Mouse (Mus musculus): ENCODE results near the gene Arhgef28.

Arhgef28 gene

GRCm38 (mm10) chr13:97918117-97918900 lies 287.9 kb downstream of the Arhgef28 start:
- DNase-seq (ENCODE audit: low spot score), result no peak

- no peak for DNase-seq (ENCODE audit: low spot score)
These were observed 295.2 kb downstream of the Arhgef28 start for GRCm38 (mm10) chr13:97911013-97911412.

GRCm38 (mm10) chr13:97902821-97903220 lies 303.4 kb downstream of the Arhgef28 start:
- DNase-seq (ENCODE audit: low spot score), result no peak

GRCm38 (mm10) chr13:97900380-97900758 lies 305.9 kb downstream of the Arhgef28 start:
- no peak for DNase-seq (ENCODE audit: low spot score)

- DNase-seq (ENCODE audit: low spot score), result no peak
These were observed 306.4 kb downstream of the Arhgef28 start for GRCm38 (mm10) chr13:97899604-97900379.

- DNase-seq (ENCODE audit: low spot score), result no peak
These were observed 307.6 kb downstream of the Arhgef28 start for GRCm38 (mm10) chr13:97898590-97898989.

- DNase-seq (ENCODE audit: low spot score), result no peak
These were observed 313.0 kb downstream of the Arhgef28 start for GRCm38 (mm10) chr13:97893031-97893825.

GRCm38 (mm10) chr13:97892089-97892884 lies 314.0 kb downstream of the Arhgef28 start:
- DNase-seq (ENCODE audit: low spot score), result no peak

- no peak for DNase-seq (ENCODE audit: low spot score)
These were observed 318.2 kb downstream of the Arhgef28 start for GRCm38 (mm10) chr13:97888046-97888445.

- DNase-seq (ENCODE audit: low spot score), result no peak
These were observed 318.7 kb downstream of the Arhgef28 start for GRCm38 (mm10) chr13:97887558-97887957.

GRCm38 (mm10) chr13:97883629-97884028 lies 322.6 kb downstream of the Arhgef28 start:
- no peak for DNase-seq (ENCODE audit: low spot score)

- no peak for DNase-seq (ENCODE audit: low spot score)
These were observed 329.8 kb downstream of the Arhgef28 start for GRCm38 (mm10) chr13:97876450-97876849.

- DNase-seq (ENCODE audit: low spot score), result no peak
These were observed 330.2 kb downstream of the Arhgef28 start for GRCm38 (mm10) chr13:97876031-97876430.

- no peak for DNase-seq (ENCODE audit: low spot score)
These were observed 336.8 kb downstream of the Arhgef28 start for GRCm38 (mm10) chr13:97869428-97869827.

- DNase-seq (ENCODE audit: low spot score), result no peak
These were observed 338.8 kb downstream of the Arhgef28 start for GRCm38 (mm10) chr13:97867322-97867962.

GRCm38 (mm10) chr13:97859071-97859470 lies 347.2 kb downstream of the Arhgef28 start:
- DNase-seq (ENCODE audit: low spot score), result no peak

- DNase-seq (ENCODE audit: low spot score), result no peak
These were observed 348.4 kb downstream of the Arhgef28 start for GRCm38 (mm10) chr13:97857860-97858259.

GRCm38 (mm10) chr13:97853356-97853968 lies 352.8 kb downstream of the Arhgef28 start:
- DNase-seq (ENCODE audit: low spot score), result peak; percentile 31

All from urinary bladder, postnatal 14 days (tissue).